Mouse (Mus musculus): ENCODE measurements around the gene Zfp598.

DNA sequence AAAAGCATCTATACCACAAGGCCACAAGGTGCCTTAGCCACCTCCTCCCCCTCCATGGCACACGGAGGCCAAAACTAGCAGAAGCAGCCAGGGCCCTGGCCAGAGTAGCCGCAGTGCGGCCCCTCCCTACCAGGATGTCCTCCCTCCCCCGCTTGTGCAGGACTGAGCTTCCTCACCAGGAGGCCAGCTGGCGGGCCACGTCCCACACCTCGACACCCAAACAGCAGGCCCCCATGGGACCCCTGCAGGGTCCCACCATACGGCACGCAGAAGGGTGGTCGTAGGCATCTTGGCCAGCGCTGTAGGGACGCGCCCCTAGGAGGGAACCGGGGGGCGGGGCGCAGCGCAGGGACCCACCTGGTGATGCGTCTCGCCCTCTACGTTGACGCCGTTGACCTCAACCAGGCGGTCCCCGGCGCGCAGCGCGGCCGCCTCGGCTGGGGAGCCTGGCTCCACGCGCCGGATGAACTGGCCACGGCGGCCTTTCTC lies 19.9 kb upstream of the Zfp598 start:
- TF ChIP-seq CTCF (IDR thresholded peaks at IDR 0.05; ENCODE audit: control insufficient read depth, insufficient read depth, insufficient read length) (no peak), MYOD1 (IDR thresholded peaks at IDR 0.05; ENCODE audit: control insufficient read depth, insufficient read length, low read depth) (no peak), CEBPB (IDR thresholded peaks at IDR 0.05; ENCODE audit: low read depth) (no peak)

Data from C2C12 (cell line).